Mouse (Mus musculus) myocyte (in vitro differentiated cells): ENCODE measurements at regions not wholly inside any gene's neighbourhood (a gene's known extent, or its start where the extent isn't known, plus 50 kb on each side); places are given as distances from the start of the nearest gene placed in this dataset.

Experiments used
- H3K27me3 ChIP-seq: one replicate; pipeline ENCODE4 v1.6.1; 2011; ENCODE audit not compliant: control insufficient read depth, insufficient read depth, insufficient read length
- H3K36me3 ChIP-seq: one replicate; pipeline ENCODE4 v1.6.1; 2011; ENCODE audit not compliant: control insufficient read depth, insufficient read depth
- H3K4me2 ChIP-seq: one replicate; pipeline ENCODE4 v1.6.1; 2011; ENCODE audit warnings: low read depth, control low read depth
- H3K4me3 ChIP-seq: one replicate; pipeline ENCODE4 v1.5.1; 2011; ENCODE audit warnings: mild to moderate bottlenecking, control low read depth, moderate library complexity
- H3K79me2 ChIP-seq: one replicate; pipeline ENCODE4 v1.6.1; 2011; ENCODE audit not compliant: control insufficient read depth, insufficient read depth
- H3ac ChIP-seq: one replicate; pipeline ENCODE4 v1.6.1; 2011; ENCODE audit not compliant: control insufficient read depth, insufficient read length
- CEBPB ChIP-seq: IDR thresholded peaks from 2 replicates; pipeline ENCODE4 v1.6.1; 2011; ENCODE audit warnings: mild to moderate bottlenecking, moderate library complexity; ENCODE audit not compliant: poor library complexity, insufficient read depth, severe bottlenecking
- E2F4 ChIP-seq: IDR thresholded peaks from one replicate; pipeline ENCODE4 v1.6.1; 2011; ENCODE audit warnings: mild to moderate bottlenecking, control low read depth, moderate library complexity; ENCODE audit not compliant: insufficient read depth
- MAX ChIP-seq: IDR thresholded peaks from one replicate; pipeline ENCODE4 v1.6.1; 2011; ENCODE audit warnings: low read depth, mild to moderate bottlenecking, control low read depth
- MYOD1 ChIP-seq, 3 experiments: IDR thresholded peaks; one replicate each; pipeline ENCODE4 v1.6.1; 2011; ENCODE audit warnings: control low read depth in 2 of 3, low read depth in 2 of 3, mild to moderate bottlenecking in 2 of 3, moderate library complexity in 1 of 3; ENCODE audit not compliant: insufficient read length in 2 of 3, control insufficient read depth in 1 of 3
- MYOG ChIP-seq, 3 experiments: IDR thresholded peaks; one replicate each; pipeline ENCODE4 v1.6.1; 2011; ENCODE audit warnings: control low read depth in 2 of 3, low read depth in 2 of 3, mild to moderate bottlenecking in 2 of 3; ENCODE audit not compliant: insufficient read length in 2 of 3, control insufficient read depth in 1 of 3, insufficient read depth in 1 of 3
- POLR2A ChIP-seq: IDR thresholded peaks from one replicate; pipeline ENCODE4 v1.6.1; 2011; ENCODE audit warnings: low read depth, mild to moderate bottlenecking, control low read depth, moderate library complexity; ENCODE audit not compliant: insufficient read length
- POLR2AphosphoS2 ChIP-seq: IDR thresholded peaks from one replicate; pipeline ENCODE4 v1.6.1; 2011; ENCODE audit warnings: low read depth, control low read depth; ENCODE audit not compliant: insufficient read length
- REST ChIP-seq: IDR thresholded peaks from one replicate; pipeline ENCODE4 v1.6.1; 2011; ENCODE audit warnings: mild to moderate bottlenecking, control low read depth, moderate library complexity; ENCODE audit not compliant: insufficient read depth, insufficient read length
- SRF ChIP-seq: IDR thresholded peaks from one replicate; pipeline ENCODE4 v1.6.1; 2011; ENCODE audit warnings: low read depth; ENCODE audit not compliant: control insufficient read depth, insufficient read length
- TCF12 ChIP-seq: IDR thresholded peaks from one replicate; pipeline ENCODE4 v1.6.1; 2011; ENCODE audit warnings: mild to moderate bottlenecking, control low read depth; ENCODE audit not compliant: poor library complexity, insufficient read depth, severe bottlenecking
- TCF3 ChIP-seq: IDR thresholded peaks from one replicate; pipeline ENCODE4 v1.6.1; 2011; ENCODE audit warnings: low read depth, control low read depth; ENCODE audit not compliant: insufficient read length
- USF1 ChIP-seq: IDR thresholded peaks from one replicate; pipeline ENCODE4 v1.6.1; 2011; ENCODE audit warnings: low read depth, mild to moderate bottlenecking, control low read depth, moderate library complexity

DNA sequence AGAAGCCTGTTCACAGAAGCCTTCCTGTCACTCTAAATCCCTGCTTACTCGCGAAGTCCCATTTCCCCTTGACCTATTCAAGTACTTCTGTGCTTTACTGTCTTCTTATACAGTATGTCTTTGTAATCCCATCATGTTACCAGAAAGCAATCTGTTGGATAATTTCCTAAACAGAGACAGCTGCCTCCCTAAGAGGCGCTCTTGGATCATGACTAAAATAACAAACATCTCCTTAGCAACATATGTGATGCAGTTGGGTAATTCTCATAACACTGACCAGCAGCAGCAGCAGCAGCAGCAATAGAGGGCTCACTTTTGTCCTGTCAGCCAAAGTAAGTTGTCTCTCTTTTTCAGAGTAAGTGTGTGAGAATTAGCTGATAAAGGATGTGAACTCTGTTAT, 138.1 kb upstream of the Gm11114 start:
- Histone ChIP-seq H3K27me3 (no peaks in the 10 kb centered on the region), H3K4me2 (no peak overlapping the region), H3K79me2 (no peaks in the 10 kb centered on the region), H3K4me3 (no peak overlapping the region), H3K36me3 (no peaks in the 10 kb centered on the region), H3ac (no peak overlapping the region)
- no peak for TF ChIP-seq REST
- TF ChIP-seq CEBPB = no peak
- TF ChIP-seq SRF = no peak
- no peak for TF ChIP-seq USF1
- TF ChIP-seq TCF3 = no peak
- no peak for TF ChIP-seq MAX
- no peak for TF ChIP-seq MYOG (IDR thresholded peaks at IDR 0.05; ENCODE audit: control insufficient read depth in 1 of 3, insufficient read depth in 1 of 3, insufficient read length in 2 of 3, low read depth in 2 of 3)
- TF ChIP-seq E2F4 = no peak
- no peak for TF ChIP-seq MYOD1 (IDR thresholded peaks at IDR 0.05; ENCODE audit: control insufficient read depth in 1 of 3, insufficient read length in 2 of 3, low read depth in 2 of 3)
- TF ChIP-seq POLR2AphosphoS2 = no peak
- TF ChIP-seq POLR2A = no peak
- no peak for TF ChIP-seq TCF12

DNA sequence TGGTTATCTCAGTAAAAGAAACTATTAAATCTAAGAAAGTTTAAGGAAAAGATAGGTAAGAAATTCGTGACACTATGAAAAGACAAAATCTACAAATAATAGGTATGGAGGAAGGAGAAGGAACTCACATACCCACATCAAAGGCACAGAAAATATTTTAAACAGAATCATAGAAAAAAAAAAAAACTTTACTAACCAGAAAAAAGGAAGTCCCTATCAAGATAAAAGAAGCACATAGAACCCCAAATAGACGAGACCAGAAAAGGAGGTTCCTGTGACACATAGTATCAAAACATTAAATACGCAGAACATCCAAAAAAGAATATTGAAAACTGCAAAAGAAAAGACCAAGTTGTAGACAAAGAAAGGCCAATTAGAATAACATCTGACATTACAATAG, 111.4 kb upstream of the Gm11114 start:
- Histone ChIP-seq H3K79me2 (no peaks in the 10 kb centered on the region), H3K27me3 (no peaks in the 10 kb centered on the region), H3K36me3 (no peaks in the 10 kb centered on the region), H3ac (no peak overlapping the region), H3K4me2 (no peak overlapping the region), H3K4me3 (no peak overlapping the region)
- TF ChIP-seq CEBPB (no peak), USF1 (no peak), MYOD1 (IDR thresholded peaks at IDR 0.05; ENCODE audit: control insufficient read depth in 1 of 3, insufficient read length in 2 of 3, low read depth in 2 of 3) (no peak), SRF (no peak), TCF12 (no peak), REST (no peak), POLR2A (no peak), MYOG (IDR thresholded peaks at IDR 0.05; ENCODE audit: control insufficient read depth in 1 of 3, insufficient read depth in 1 of 3, insufficient read length in 2 of 3, low read depth in 2 of 3) (no peak), POLR2AphosphoS2 (no peak), TCF3 (no peak), E2F4 (no peak), MAX (no peak)

DNA sequence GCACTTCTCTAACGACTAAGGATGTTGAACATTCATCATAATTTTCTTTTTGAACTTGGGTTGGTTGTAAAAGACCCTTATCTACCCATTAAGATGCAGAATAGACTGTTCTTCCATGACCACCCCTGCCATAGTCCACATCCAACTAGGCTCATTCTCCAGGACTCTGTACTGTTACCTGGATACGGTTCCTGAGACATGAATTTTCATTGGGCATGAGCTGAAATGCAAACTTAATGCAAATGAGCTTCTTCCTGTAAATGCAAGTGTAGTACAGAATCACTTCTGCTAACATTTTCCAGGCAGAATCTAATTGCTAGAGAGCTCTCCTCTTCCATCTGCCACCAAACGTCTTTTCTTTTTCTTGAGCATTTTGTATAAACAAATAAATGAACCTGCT, 87.7 kb upstream of the Gm11114 start:
- H3ac ChIP-seq = no peak overlapping the region
- TF ChIP-seq E2F4 = no peak
- no peak for TF ChIP-seq POLR2AphosphoS2
- no peak for TF ChIP-seq REST
- TF ChIP-seq TCF12 = no peak
- no peaks in the 10 kb centered on the region for H3K27me3 ChIP-seq
- no peaks in the 10 kb centered on the region for H3K79me2 ChIP-seq
- H3K4me2 ChIP-seq = no peak overlapping the region
- H3K4me3 ChIP-seq = no peak overlapping the region
- H3K36me3 ChIP-seq = no peaks in the 10 kb centered on the region
